Mouse (Mus musculus) lung, embryonic 14.5 days (tissue): ENCODE data around the gene Thpo. TPM values are rescaled to one million over a fixed set of nuclear protein-coding genes. Genes with fewer than 3 reads are reported as not detected.

Experiments
- ATAC-seq: fragments of 200-750 bp; cut with Nextera tagmentation; 2 replicates; pipeline ENCODE4 v1.8.0; 2017; ENCODE audit warnings: mild to moderate bottlenecking, moderate TSS enrichment, moderate library complexity; ENCODE audit not compliant: insufficient read depth
- DNase-seq: peaks from one replicate; pipeline ENCODE4 v3.0.0-alpha.2; 2015
- H3K27ac ChIP-seq: fragments of 300-500 bp; sonication (generic); 2 replicates; pipeline ENCODE4 v1.5.1; 2014; ENCODE audit warnings: low read depth, mild to moderate bottlenecking, moderate library complexity
- H3K27me3 ChIP-seq: fragments of 300-500 bp; sonication (generic); 2 replicates; pipeline ENCODE4 v1.6.1; 2014; ENCODE audit warnings: low read length, control low read depth; ENCODE audit not compliant: insufficient read depth
- H3K36me3 ChIP-seq: fragments of 300-500 bp; sonication (generic); 2 replicates; pipeline ENCODE4 v1.6.1; 2014; ENCODE audit warnings: control low read depth; ENCODE audit not compliant: insufficient read depth
- H3K4me1 ChIP-seq: fragments of 300-500 bp; sonication (generic); 2 replicates; pipeline ENCODE4 v1.6.1; 2014; ENCODE audit warnings: antibody characterized with exemption, control low read depth; ENCODE audit not compliant: insufficient read depth
- H3K4me2 ChIP-seq: fragments of 300-500 bp; sonication (generic); 2 replicates; pipeline ENCODE4 v1.6.1; 2014; ENCODE audit warnings: mild to moderate bottlenecking
- H3K4me3 ChIP-seq: fragments of 300-500 bp; sonication (generic); 2 replicates; pipeline ENCODE4 v1.5.1; 2014; ENCODE audit warnings: low read depth, low read length
- H3K9ac ChIP-seq: fragments of 300-500 bp; sonication (generic); 2 replicates; pipeline ENCODE4 v1.6.1; 2014
- H3K9me3 ChIP-seq: fragments of 300-500 bp; sonication (generic); 2 replicates; pipeline ENCODE4 v1.6.1; 2016; ENCODE audit warnings: low read depth, low read length, control low read depth
- CTCF ChIP-seq: IDR thresholded peaks from 2 replicates; pipeline ENCODE4 v1.5.1; 2016; ENCODE audit warnings: antibody characterized with exemption, low read depth
- WGBS: fragments of 180-500 bp; shearing (Covaris S2); extraction: QIAGEN DNeasy Blood & Tissue Kit; methylation state at CpG from one replicate; pipeline ENCODE4 v1.1.7; 2014; 5-methylcytosine and 5-hydroxymethylcytosine counted together
- polyA plus RNA-seq: library from polyadenylated mRNA; unstranded; fragments of >200 nt; fragmentation: Nextera tagmentation; extraction: Ambion mirVana; gene quantifications from 2 replicates; pipeline ENCODE4 v1.2.1, GENCODE M21; 2014

Gene Thpo
- polyA plus RNA-seq, 1 experiment from 2014 or later: 1.1 TPM

- Histone ChIP-seq H3K9ac (peak within 1 kb of the TSS; percentile 74), H3K4me1 (no peaks in the 10 kb centered on the region), H3K4me3 (peak within 1 kb of the TSS; percentile 59), H3K36me3 (no peaks in the 10 kb centered on the region), H3K9me3 (no peaks in the 10 kb centered on the region), H3K4me2 (peak within 1 kb of the TSS; percentile 97), H3K27ac (peak within 1 kb of the TSS; percentile 73), H3K27me3 (peaks cover 31% of the 10 kb centered on the region)
- ATAC-seq: peak; percentile 90
- TF ChIP-seq CTCF: no peak
- DNase-seq: peak; percentile 77
- WGBS: under 1% methylated on average over 55 of the region's 70 CpGs
Observed at GRCm38 (mm10) chr16:20732925-20733730, 1.2 kb downstream of the Thpo start, which contains the start of gene Chrd. Chrd (plus strand) TSS chr16:20733127.

DNA sequence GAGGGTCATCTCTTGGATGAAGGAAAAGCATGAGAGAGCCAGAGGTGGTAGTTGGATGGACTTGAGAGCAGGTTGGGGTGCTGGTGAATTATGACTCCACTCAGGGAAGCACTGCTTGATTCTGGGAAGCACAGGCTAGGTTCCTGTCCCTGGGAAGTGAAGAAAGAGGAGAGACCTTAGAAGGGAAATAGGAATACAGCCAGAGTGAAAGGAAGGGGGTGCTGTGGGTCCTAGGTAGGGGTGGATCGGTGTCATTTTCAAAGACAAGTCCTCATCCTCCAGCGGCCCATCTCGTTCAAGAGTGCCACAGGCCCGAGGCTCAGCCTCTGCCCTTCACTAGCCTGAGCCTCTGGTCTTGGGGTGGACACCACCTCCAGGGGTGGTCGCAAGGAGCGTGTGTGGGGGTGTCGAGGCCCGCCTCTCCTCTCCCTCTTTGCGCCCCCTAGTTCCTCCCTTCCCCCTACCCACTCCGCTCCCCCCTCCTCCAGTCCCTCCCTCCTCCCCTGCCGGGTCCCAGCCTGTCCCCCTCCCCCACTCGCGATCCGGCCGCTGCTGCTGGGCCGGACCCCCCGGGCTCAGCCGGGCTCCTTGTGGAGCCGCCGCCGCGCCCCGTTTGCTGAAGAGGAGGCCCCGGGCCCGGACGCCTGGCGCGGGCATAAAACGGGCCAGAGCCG lies 1.9 kb downstream of the Thpo start:
- 2% methylated on average over 24 of the region's 30 CpGs for WGBS
- Histone ChIP-seq H3K36me3 (no peaks in the 10 kb centered on the region), H3K4me2 (peak overlapping the region; percentile 97), H3K9ac (peak overlapping the region; percentile 74), H3K27me3 (peaks cover 31% of the 10 kb centered on the region), H3K27ac (peak overlapping the region; percentile 73), H3K4me3 (peak overlapping the region; percentile 59), H3K9me3 (no peaks in the 10 kb centered on the region), H3K4me1 (no peaks in the 10 kb centered on the region)
- ATAC-seq: peak; percentile 35
- TF ChIP-seq CTCF: no peak; the same call in 1 of the 2 replicates
- DNase-seq: peak; percentile 38

DNA sequence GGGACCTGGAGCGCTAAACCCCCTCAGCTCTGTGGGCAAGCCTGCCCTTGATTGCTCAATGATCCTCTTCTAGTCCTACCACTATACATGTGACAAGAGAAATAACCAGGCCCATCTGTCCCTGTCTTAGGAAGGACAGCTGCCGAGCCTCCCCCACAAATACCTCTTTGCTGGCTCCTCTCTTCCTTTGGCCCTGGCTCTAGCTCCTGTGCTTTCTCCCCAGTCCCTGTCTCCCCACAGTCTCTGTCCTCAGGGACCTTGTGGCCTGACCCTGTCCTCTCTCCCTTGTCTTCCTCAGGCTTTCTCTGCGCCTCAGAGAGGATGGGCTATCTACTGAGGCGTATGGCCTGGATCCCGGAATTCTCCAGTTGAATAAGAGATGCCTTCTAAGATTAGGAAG lies 2.6 kb downstream of the Thpo start:
- peaks cover 31% of the 10 kb centered on the region for H3K27me3 ChIP-seq
- H3K36me3 ChIP-seq: no peaks in the 10 kb centered on the region
- H3K27ac ChIP-seq: 0 out of 2 replicates have a peak overlapping the region, but pooled peaks have one; percentile 61
- H3K9me3 ChIP-seq: no peaks in the 10 kb centered on the region
- no peak for TF ChIP-seq CTCF
- H3K4me2 ChIP-seq: no peak overlapping the region
- H3K9ac ChIP-seq: no peak overlapping the region
- DNase-seq (no peak), ATAC-seq (no peak)
- no peak overlapping the region for H3K4me3 ChIP-seq
- H3K4me1 ChIP-seq: no peaks in the 10 kb centered on the region
- WGBS: 57% methylated on average over 5 of the region's 5 CpGs

GRCm38 (mm10) chr16:20730293-20730711 lies 4.0 kb downstream of the Thpo start:
- Histone ChIP-seq H3K4me1 (no peaks in the 10 kb centered on the region), H3K36me3 (no peaks in the 10 kb centered on the region), H3K4me3 (no peak overlapping the region), H3K27me3 (peaks cover 23% of the 10 kb centered on the region), H3K4me2 (no peak overlapping the region), H3K9ac (no peak overlapping the region), H3K9me3 (no peaks in the 10 kb centered on the region), H3K27ac (no peak overlapping the region)
- DNase-seq (no peak), ATAC-seq (no peak)
- 33% methylated on average over 5 of the region's 5 CpGs for WGBS
- TF ChIP-seq CTCF: no peak

- no peak for ATAC-seq
- no peaks in the 10 kb centered on the region for H3K4me1 ChIP-seq
- TF ChIP-seq CTCF: no peak
- H3K27ac ChIP-seq: no peak overlapping the region
- 56% methylated on average over 1 of the region's 1 CpGs for WGBS
- H3K36me3 ChIP-seq: peaks cover 11% of the 10 kb centered on the region; the same call in 1 of the 2 replicates
- H3K9ac ChIP-seq: no peak overlapping the region
- H3K4me3 ChIP-seq: no peak overlapping the region
- no peaks in the 10 kb centered on the region for H3K9me3 ChIP-seq
- H3K4me2 ChIP-seq: no peak overlapping the region
- no peaks in the 10 kb centered on the region for H3K27me3 ChIP-seq
- no peak for DNase-seq
Observed at GRCm38 (mm10) chr16:20726384-20726783, 7.9 kb downstream of the Thpo start.

GRCm38 (mm10) chr16:20725750-20726149 lies 8.6 kb downstream of the Thpo start:
- 76% methylated on average over 4 of the region's 4 CpGs for WGBS
- H3K4me1 ChIP-seq: no peaks in the 10 kb centered on the region
- no peak for DNase-seq
- TF ChIP-seq CTCF: no peak
- H3K9me3 ChIP-seq: no peaks in the 10 kb centered on the region
- no peak overlapping the region for H3K27ac ChIP-seq
- ATAC-seq: no peak
- H3K9ac ChIP-seq: no peak overlapping the region
- no peaks in the 10 kb centered on the region for H3K27me3 ChIP-seq
- no peak overlapping the region for H3K4me2 ChIP-seq
- H3K4me3 ChIP-seq: no peak overlapping the region
- peaks cover 17% of the 10 kb centered on the region; the same call in 1 of the 2 replicates for H3K36me3 ChIP-seq

GRCm38 (mm10) chr16:20725321-20725720 lies 9.0 kb downstream of the Thpo start:
- ATAC-seq: no peak
- WGBS: 74% methylated on average over 7 of the region's 7 CpGs

More at GRCm38 (mm10) chr16:20725321-20725720, 9.0 kb downstream of the Thpo start:
- Histone ChIP-seq H3K9ac (no peak overlapping the region), H3K4me1 (no peaks in the 10 kb centered on the region), H3K36me3 (peaks cover 21% of the 10 kb centered on the region), H3K4me2 (no peak overlapping the region), H3K4me3 (no peak overlapping the region), H3K9me3 (no peaks in the 10 kb centered on the region), H3K27ac (no peak overlapping the region), H3K27me3 (no peaks in the 10 kb centered on the region)
- DNase-seq: no peak
- no peak for TF ChIP-seq CTCF
